Mouse (Mus musculus) C2C12 (cell line): ENCODE results near the gene Pradc1. TPM values are rescaled to one million over a fixed set of nuclear protein-coding genes. Genes with fewer than 3 reads are reported as not detected.

ENCODE experiments used
- H3K27me3 ChIP-seq: one replicate; pipeline ENCODE4 v1.6.1; 2011; ENCODE audit not compliant: control insufficient read depth, insufficient read depth, insufficient read length
- H3K36me3 ChIP-seq: one replicate; pipeline ENCODE4 v1.6.1; 2011; ENCODE audit not compliant: control insufficient read depth, insufficient read depth
- H3K4me3 ChIP-seq: one replicate; pipeline ENCODE4 v1.5.1; 2011; ENCODE audit warnings: mild to moderate bottlenecking, control low read depth; ENCODE audit not compliant: poor library complexity, insufficient read depth, severe bottlenecking
- H3K79me2 ChIP-seq: one replicate; pipeline ENCODE4 v1.6.1; 2011; ENCODE audit not compliant: control insufficient read depth, insufficient read depth
- H3K79me3 ChIP-seq: one replicate; pipeline ENCODE4 v1.6.1; 2011; ENCODE audit warnings: low read depth, control low read depth
- H3ac ChIP-seq: one replicate; pipeline ENCODE3; 2011; ENCODE audit warnings: low read depth; ENCODE audit not compliant: control insufficient read depth, insufficient read length
- CEBPB ChIP-seq: IDR thresholded peaks from one replicate; pipeline ENCODE4 v1.6.1; 2011; ENCODE audit warnings: low read depth, mild to moderate bottlenecking, control low read depth, moderate library complexity
- CTCF ChIP-seq: IDR thresholded peaks from one replicate; pipeline ENCODE4 v1.5.1; 2011; ENCODE audit not compliant: control insufficient read depth, insufficient read depth, insufficient read length
- FOSL1 ChIP-seq: IDR thresholded peaks from one replicate; pipeline ENCODE4 v1.8.0; 2011; ENCODE audit warnings: mild to moderate bottlenecking, low read length; ENCODE audit not compliant: poor library complexity, insufficient read depth, severe bottlenecking
- MAX ChIP-seq: IDR thresholded peaks from one replicate; pipeline ENCODE4 v1.6.1; 2011; ENCODE audit warnings: mild to moderate bottlenecking, control low read depth
- MYOD1 ChIP-seq: IDR thresholded peaks from one replicate; pipeline ENCODE4 v1.6.1; 2011; ENCODE audit warnings: low read depth; ENCODE audit not compliant: control insufficient read depth, insufficient read length
- MYOG ChIP-seq: IDR thresholded peaks from one replicate; pipeline ENCODE4 v1.6.1; 2011; ENCODE audit not compliant: control insufficient read depth, insufficient read length; ENCODE audit errors: extremely low read depth
- USF1 ChIP-seq: IDR thresholded peaks from one replicate; pipeline ENCODE4 v1.6.1; 2011; ENCODE audit warnings: low read depth, mild to moderate bottlenecking, control low read depth, moderate library complexity
- polyA plus RNA-seq: library from polyadenylated mRNA; unstranded; fragments of >200 nt; fragmentation: generic; extraction: Trizol; gene quantifications from one replicate; pipeline ENCODE4 v1.2.1, GENCODE M21; 2012; ENCODE audit warnings: missing spikeins

The Pradc1 gene
- polyA plus RNA-seq, 1 experiment = 35.6 TPM

- H3K36me3 ChIP-seq = no peaks in the 10 kb centered on the region
- H3K4me3 ChIP-seq = no peak overlapping the region
- peaks cover 41% of the 10 kb centered on the region for H3K27me3 ChIP-seq
Observed at GRCm38 (mm10) chr6:85478416-85478815, 26.6 kb upstream of the Pradc1 start.

GRCm38 (mm10) chr6:85477366-85477917, 25.7 kb upstream of the Pradc1 start:
- H3K27me3 ChIP-seq = peaks cover 41% of the 10 kb centered on the region
- TF ChIP-seq MAX (no peak), MYOG (no peak), CEBPB (no peak), MYOD1 (no peak), FOSL1 (no peak), CTCF (no peak), USF1 (no peak)
- H3K36me3 ChIP-seq = no peaks in the 10 kb centered on the region
- H3K4me3 ChIP-seq = no peak overlapping the region
- no peaks in the 10 kb centered on the region for H3K79me3 ChIP-seq
- H3K79me2 ChIP-seq = no peaks in the 10 kb centered on the region
- no peak overlapping the region for H3ac ChIP-seq

More at GRCm38 (mm10) chr6:85478416-85478815, 26.6 kb upstream of the Pradc1 start:
- Histone ChIP-seq H3K79me3 (no peaks in the 10 kb centered on the region), H3K79me2 (no peaks in the 10 kb centered on the region), H3ac (no peak overlapping the region)
- no peak for TF ChIP-seq USF1
- TF ChIP-seq MYOD1 = no peak

GRCm38 (mm10) chr6:85475581-85475980, 23.8 kb upstream of the Pradc1 start:
- Histone ChIP-seq H3K36me3 (no peaks in the 10 kb centered on the region), H3K79me3 (no peaks in the 10 kb centered on the region), H3K4me3 (no peak overlapping the region), H3K79me2 (no peaks in the 10 kb centered on the region), H3K27me3 (peaks cover 23% of the 10 kb centered on the region), H3ac (no peak overlapping the region)
- TF ChIP-seq USF1 = no peak
- TF ChIP-seq MAX = no peak
- no peak for TF ChIP-seq MYOD1
- no peak for TF ChIP-seq CTCF
- TF ChIP-seq CEBPB = no peak
- TF ChIP-seq MYOG = no peak
- no peak for TF ChIP-seq FOSL1

GRCm38 (mm10) chr6:85472542-85472941, 20.8 kb upstream of the Pradc1 start:
- no peaks in the 10 kb centered on the region for H3K79me3 ChIP-seq
- H3K36me3 ChIP-seq = peaks cover 19% of the 10 kb centered on the region
- H3ac ChIP-seq = no peak overlapping the region
- TF ChIP-seq MYOG (no peak), USF1 (no peak)
- no peak overlapping the region for H3K4me3 ChIP-seq
- H3K79me2 ChIP-seq = no peaks in the 10 kb centered on the region
- peaks cover 1% of the 10 kb centered on the region for H3K27me3 ChIP-seq

GRCm38 (mm10) chr6:85471962-85472361, 20.2 kb upstream of the Pradc1 start:
- TF ChIP-seq MYOG (no peak), FOSL1 (no peak), MYOD1 (no peak), CTCF (no peak), CEBPB (no peak), USF1 (no peak), MAX (no peak)
- no peaks in the 10 kb centered on the region for H3K27me3 ChIP-seq
- H3K79me2 ChIP-seq = no peaks in the 10 kb centered on the region
- H3K36me3 ChIP-seq = peaks cover 25% of the 10 kb centered on the region
- H3ac ChIP-seq = no peak overlapping the region
- no peaks in the 10 kb centered on the region for H3K79me3 ChIP-seq
- H3K4me3 ChIP-seq = no peak overlapping the region

GRCm38 (mm10) chr6:85469660-85470430, 18.1 kb upstream of the Pradc1 start:
- TF ChIP-seq FOSL1 (no peak), USF1 (no peak), MYOG (no peak), CEBPB (no peak), MAX (no peak), CTCF (no peak), MYOD1 (no peak)
- H3ac ChIP-seq = no peak overlapping the region
- no peaks in the 10 kb centered on the region for H3K79me2 ChIP-seq
- H3K79me3 ChIP-seq = peaks cover 1% of the 10 kb centered on the region
- no peak overlapping the region for H3K4me3 ChIP-seq
- H3K36me3 ChIP-seq = peaks cover 46% of the 10 kb centered on the region
- no peaks in the 10 kb centered on the region for H3K27me3 ChIP-seq
